Mouse (Mus musculus): ENCODE results near the gene Idh2. TPM values are rescaled to one million over a fixed set of nuclear protein-coding genes. Genes with fewer than 3 reads are reported as not detected.

Idh2 gene
- polyA plus RNA-seq, 1 experiment from 2014 or later, result 259 TPM

GRCm38 (mm10) chr7:80062083-80062826, 52.9 kb downstream of the Idh2 start:
- Histone ChIP-seq H3K36me3 (ENCODE audit: control insufficient read depth, insufficient read depth, low read length) (no peaks in the 10 kb centered on the region), H3K4me1 (replicated peaks; ENCODE audit: control insufficient read depth, insufficient read depth, low read length) (peaks cover 38% of the 10 kb centered on the region), H3K9me3 (ENCODE audit: control insufficient read depth, low read length) (no peaks in the 10 kb centered on the region), H3K9ac (ENCODE audit: low read depth, low read length) (no peak overlapping the region), H3K27ac (ENCODE audit: low read depth, low read length) (no peak overlapping the region), H3K4me2 (no peak overlapping the region), H3K27me3 (replicated peaks; ENCODE audit: control insufficient read depth, insufficient read depth, low read length) (no peaks in the 10 kb centered on the region), H3K4me3 (ENCODE audit: low read depth, low read length) (no peak overlapping the region)
- ATAC-seq (replicated peaks; ENCODE audit: low FRiP score) (no peak), DNase-seq (ENCODE audit: low spot score) (no peak)
- 87% methylated on average over 17 of the region's 17 CpGs for WGBS

DNA sequence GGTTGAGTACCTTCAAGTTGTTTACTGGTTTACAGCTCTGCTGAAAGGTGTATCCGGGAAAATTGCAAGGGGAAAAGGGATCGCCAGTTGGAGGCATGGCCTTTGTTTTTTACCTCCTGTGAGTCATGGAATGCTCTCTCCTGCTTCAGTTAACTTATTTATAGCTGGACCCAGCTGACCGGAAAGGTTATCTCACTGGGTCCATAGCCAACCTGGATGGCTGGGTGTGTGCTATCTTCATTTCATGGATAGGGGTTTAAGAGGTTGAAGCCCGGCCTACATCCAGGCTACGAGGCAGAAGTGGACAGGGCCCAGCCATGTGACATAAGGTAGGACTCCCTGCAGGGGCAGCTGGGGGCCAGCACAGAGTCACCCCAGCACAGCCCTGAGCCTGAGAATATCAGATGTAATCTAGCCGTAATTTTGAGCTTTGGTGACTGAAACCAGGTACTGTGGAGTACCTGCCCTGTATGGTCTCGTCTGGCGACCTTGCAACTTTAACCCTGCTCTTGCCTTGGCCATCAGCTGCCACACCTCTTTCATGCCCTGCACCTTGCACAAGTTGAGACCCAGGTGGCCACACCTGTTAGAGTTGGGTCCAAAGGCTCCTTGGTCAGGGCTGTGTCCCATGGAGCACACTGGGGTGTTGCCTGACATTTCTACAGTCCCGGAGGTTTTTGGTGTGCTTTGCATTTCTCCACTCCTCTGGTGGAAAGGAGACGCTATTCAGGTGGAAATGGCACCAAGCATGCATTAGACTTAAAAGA, 55.0 kb downstream of the Idh2 start:
- Histone ChIP-seq H3K36me3 (ENCODE audit: control insufficient read depth, insufficient read depth, low read length) (no peaks in the 10 kb centered on the region), H3K9ac (ENCODE audit: low read depth, low read length) (no peak overlapping the region), H3K27ac (ENCODE audit: low read depth, low read length) (no peak overlapping the region), H3K27me3 (replicated peaks; ENCODE audit: control insufficient read depth, insufficient read depth, low read length) (no peaks in the 10 kb centered on the region), H3K4me2 (no peak overlapping the region), H3K4me3 (ENCODE audit: low read depth, low read length) (no peak overlapping the region), H3K4me1 (replicated peaks; ENCODE audit: control insufficient read depth, insufficient read depth, low read length) (peaks cover 54% of the 10 kb centered on the region), H3K9me3 (ENCODE audit: control insufficient read depth, low read length) (no peaks in the 10 kb centered on the region)
- WGBS, result 73% methylated on average over 10 of the region's 10 CpGs
- no peak for ATAC-seq (replicated peaks; ENCODE audit: low FRiP score)
- DNase-seq (ENCODE audit: low spot score), result no peak

DNA sequence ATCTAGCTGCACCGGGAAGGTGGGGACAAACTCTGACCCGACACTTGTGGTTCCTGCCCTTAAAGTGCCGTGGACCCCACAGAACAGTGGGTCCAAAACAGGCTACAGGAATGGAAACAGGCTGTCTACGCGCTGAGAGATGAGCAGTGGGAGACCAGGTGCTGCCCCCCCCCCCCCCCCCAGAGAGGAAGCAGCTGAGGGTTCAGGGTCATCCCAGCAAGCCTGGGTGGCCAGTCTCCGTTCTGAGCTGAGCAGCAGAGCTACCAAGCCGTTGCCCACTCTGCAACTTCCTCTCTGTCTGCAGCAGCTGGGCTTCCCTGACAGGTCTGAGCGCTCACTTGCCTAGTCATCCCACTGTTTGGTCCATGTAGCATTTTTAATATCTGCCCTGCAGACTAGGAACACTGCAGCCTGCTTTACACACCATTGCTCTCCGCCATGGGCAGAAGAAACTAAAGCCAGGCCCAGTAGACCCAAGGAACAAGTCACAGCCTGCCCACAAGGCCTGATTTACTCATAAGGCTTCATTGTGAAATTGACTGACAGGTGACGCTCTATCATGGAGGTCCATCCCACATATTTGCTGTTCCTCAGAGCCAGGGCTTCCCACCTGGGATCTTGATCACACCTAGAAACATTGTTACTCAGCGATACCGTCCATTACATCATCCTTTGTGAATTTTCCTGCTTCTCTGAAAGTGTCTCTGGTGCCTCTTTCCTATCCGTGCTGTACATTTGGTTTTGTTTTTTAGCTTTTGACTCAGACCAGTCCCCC, 55.9 kb downstream of the Idh2 start:
- 48% methylated on average over 13 of the region's 13 CpGs for WGBS
- Histone ChIP-seq H3K9ac (ENCODE audit: low read depth, low read length) (no peak overlapping the region), H3K9me3 (ENCODE audit: control insufficient read depth, low read length) (no peaks in the 10 kb centered on the region), H3K36me3 (ENCODE audit: control insufficient read depth, insufficient read depth, low read length) (no peaks in the 10 kb centered on the region), H3K27ac (ENCODE audit: low read depth, low read length) (peak overlapping the region; percentile 77), H3K27me3 (replicated peaks; ENCODE audit: control insufficient read depth, insufficient read depth, low read length) (no peaks in the 10 kb centered on the region), H3K4me2 (peak overlapping the region; percentile 12; the same call in 1 of the 2 replicates), H3K4me3 (ENCODE audit: low read depth, low read length) (no peak overlapping the region), H3K4me1 (replicated peaks; ENCODE audit: control insufficient read depth, insufficient read depth, low read length) (peaks cover 50% of the 10 kb centered on the region)
- ATAC-seq (replicated peaks; ENCODE audit: low FRiP score) (no peak), DNase-seq (ENCODE audit: low spot score) (no peak)

DNA sequence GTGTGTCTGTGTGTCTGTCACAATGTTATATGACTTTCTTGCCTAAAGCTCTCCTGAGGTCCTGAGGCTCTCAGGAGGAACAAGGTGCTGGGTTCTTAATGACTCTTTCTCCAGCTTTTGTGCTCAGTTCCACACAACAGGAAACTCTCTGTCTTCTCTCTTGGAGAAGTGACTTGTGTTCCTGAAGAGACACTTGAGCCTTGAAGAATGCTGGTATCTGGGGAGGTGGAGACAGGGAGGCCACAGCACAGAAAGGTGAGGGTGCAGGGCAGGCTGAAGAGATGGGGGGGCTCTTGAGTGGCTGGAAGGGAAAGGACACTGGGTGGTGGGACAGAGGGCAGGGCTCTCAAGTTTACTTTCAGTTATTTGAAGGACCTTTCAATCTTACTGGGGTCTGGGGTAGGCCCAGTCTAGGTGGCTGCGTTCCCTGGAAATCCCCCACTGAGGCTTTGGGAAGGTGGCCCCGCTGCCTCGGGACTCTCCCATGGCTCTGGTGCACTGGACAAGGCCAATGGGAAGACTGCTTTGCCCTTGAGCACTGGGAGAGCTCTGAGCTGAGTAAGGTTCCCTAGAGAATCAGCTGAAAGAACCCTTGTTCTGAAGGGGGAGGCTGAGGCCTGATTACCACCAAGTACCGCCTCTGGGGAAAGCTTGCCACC, 56.7 kb downstream of the Idh2 start:
- H3K9ac ChIP-seq (ENCODE audit: low read depth, low read length), result no peak overlapping the region
- DNase-seq (ENCODE audit: low spot score), result no peak
- no peaks in the 10 kb centered on the region for H3K36me3 ChIP-seq (ENCODE audit: control insufficient read depth, insufficient read depth, low read length)
- H3K4me1 ChIP-seq (replicated peaks; ENCODE audit: control insufficient read depth, insufficient read depth, low read length), result peaks cover 46% of the 10 kb centered on the region
- no peaks in the 10 kb centered on the region for H3K9me3 ChIP-seq (ENCODE audit: control insufficient read depth, low read length)
- peak overlapping the region; percentile 12; the same call in 1 of the 2 replicates for H3K4me2 ChIP-seq
- no peak overlapping the region for H3K4me3 ChIP-seq (ENCODE audit: low read depth, low read length)
- peak overlapping the region; percentile 77 for H3K27ac ChIP-seq (ENCODE audit: low read depth, low read length)
- H3K27me3 ChIP-seq (replicated peaks; ENCODE audit: control insufficient read depth, insufficient read depth, low read length), result no peaks in the 10 kb centered on the region
- 60% methylated on average over 4 of the region's 4 CpGs for WGBS
- ATAC-seq (replicated peaks; ENCODE audit: low FRiP score), result no peak

DNA sequence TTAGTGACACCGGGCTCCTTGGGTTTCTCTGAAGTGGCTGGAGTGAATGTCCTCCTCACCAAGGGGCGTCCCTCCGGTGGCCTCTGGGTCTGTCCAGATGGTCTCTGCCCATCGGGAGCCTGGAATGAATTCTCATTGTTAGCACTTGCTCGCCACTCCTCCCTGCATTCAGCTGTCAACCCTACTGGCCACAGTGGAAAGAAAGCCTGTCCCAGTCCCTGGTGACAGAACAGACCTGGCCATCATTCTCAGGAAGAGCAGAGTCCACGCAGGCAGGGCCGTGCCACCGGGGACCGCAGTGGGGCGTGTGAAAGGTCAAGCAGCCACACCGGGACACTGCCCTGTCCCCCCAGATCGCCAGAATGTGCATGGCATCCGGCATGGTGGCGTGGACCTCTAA, 57.4 kb downstream of the Idh2 start:
- no peaks in the 10 kb centered on the region for H3K27me3 ChIP-seq (replicated peaks; ENCODE audit: control insufficient read depth, insufficient read depth, low read length)
- no peak overlapping the region for H3K9ac ChIP-seq (ENCODE audit: low read depth, low read length)
- DNase-seq (ENCODE audit: low spot score) (no peak), ATAC-seq (replicated peaks; ENCODE audit: low FRiP score) (no peak)
- WGBS, result 64% methylated on average over 14 of the region's 14 CpGs
- H3K9me3 ChIP-seq (ENCODE audit: control insufficient read depth, low read length), result no peaks in the 10 kb centered on the region
- peak overlapping the region; percentile 77 for H3K27ac ChIP-seq (ENCODE audit: low read depth, low read length)
- H3K4me1 ChIP-seq (replicated peaks; ENCODE audit: control insufficient read depth, insufficient read depth, low read length), result peaks cover 45% of the 10 kb centered on the region
- peak overlapping the region; percentile 35; the same call in 1 of the 2 replicates for H3K4me2 ChIP-seq
- no peak overlapping the region for H3K4me3 ChIP-seq (ENCODE audit: low read depth, low read length)
- no peaks in the 10 kb centered on the region for H3K36me3 ChIP-seq (ENCODE audit: control insufficient read depth, insufficient read depth, low read length)

DNA sequence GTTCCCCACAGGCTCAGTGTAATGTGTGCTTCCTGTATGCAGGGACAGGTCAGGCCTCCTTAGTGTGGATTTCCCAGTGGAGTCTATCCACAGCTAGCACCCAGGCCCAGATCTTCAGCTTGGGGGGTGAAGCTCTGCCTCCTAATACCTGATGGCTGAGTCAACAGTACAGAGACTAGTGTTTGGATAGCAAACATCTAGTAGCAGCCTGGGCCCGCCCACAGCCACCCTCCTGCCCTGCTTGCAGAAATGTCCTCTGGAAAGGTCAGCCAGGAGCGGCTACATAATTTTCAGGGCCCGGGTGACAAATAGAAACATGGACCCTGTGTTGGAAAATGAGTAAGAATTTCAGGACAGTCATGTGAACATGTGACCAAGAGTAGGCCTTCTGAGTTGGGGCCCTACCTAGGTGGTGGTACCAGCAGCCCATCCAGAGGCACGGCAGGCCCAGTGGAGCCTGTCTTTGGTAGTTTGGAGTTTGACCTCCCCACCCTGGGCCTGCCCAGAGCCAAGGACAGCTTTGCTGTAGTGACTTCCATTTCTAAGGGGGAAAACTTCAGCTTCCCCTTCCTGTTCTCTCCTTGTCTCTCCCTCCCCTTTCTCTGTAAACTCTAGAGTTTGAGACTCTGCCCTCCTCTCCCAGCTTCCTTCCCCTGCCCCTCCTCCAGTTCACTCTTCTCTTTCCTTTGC, 58.0 kb downstream of the Idh2 start:
- H3K9me3 ChIP-seq (ENCODE audit: control insufficient read depth, low read length), result no peaks in the 10 kb centered on the region
- peak; percentile 39; the same call in 1 of the 2 replicates for ATAC-seq (replicated peaks; ENCODE audit: low FRiP score)
- no peaks in the 10 kb centered on the region for H3K36me3 ChIP-seq (ENCODE audit: control insufficient read depth, insufficient read depth, low read length)
- no peak for DNase-seq (ENCODE audit: low spot score)
- peak overlapping the region; percentile 77 for H3K27ac ChIP-seq (ENCODE audit: low read depth, low read length)
- no peak overlapping the region for H3K4me3 ChIP-seq (ENCODE audit: low read depth, low read length)
- H3K27me3 ChIP-seq (replicated peaks; ENCODE audit: control insufficient read depth, insufficient read depth, low read length), result no peaks in the 10 kb centered on the region
- 52% methylated on average over 4 of the region's 4 CpGs for WGBS
- peak overlapping the region; percentile 21; the same call in 1 of the 2 replicates for H3K9ac ChIP-seq (ENCODE audit: low read depth, low read length)
- peak overlapping the region; percentile 35 for H3K4me2 ChIP-seq
- peaks cover 49% of the 10 kb centered on the region for H3K4me1 ChIP-seq (replicated peaks; ENCODE audit: control insufficient read depth, insufficient read depth, low read length)

DNA sequence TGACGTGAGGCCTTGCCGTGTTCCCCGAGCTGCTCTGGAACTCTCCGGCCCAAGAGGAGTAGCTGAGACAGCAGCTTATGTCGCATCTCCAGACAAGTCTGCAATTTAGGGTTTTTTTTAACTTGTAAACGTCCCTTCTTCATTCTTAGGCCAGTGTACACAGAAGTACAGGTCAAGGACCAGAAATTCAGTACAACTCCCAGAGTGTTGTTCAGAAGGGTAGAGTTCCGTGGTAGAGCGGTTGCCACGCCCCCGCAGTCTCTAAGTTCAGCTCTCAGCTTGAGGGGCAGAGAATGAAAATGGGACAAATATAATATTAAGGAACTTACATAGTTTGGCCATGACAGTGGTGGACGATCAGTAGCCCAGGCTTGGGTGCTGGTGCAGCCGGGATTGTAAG, 59.4 kb downstream of the Idh2 start:
- no peak overlapping the region for H3K27ac ChIP-seq (ENCODE audit: low read depth, low read length)
- ATAC-seq (replicated peaks; ENCODE audit: low FRiP score), result no peak
- no peak overlapping the region for H3K9ac ChIP-seq (ENCODE audit: low read depth, low read length)
- H3K9me3 ChIP-seq (ENCODE audit: control insufficient read depth, low read length), result no peaks in the 10 kb centered on the region
- WGBS, result 63% methylated on average over 12 of the region's 12 CpGs
- no peak overlapping the region for H3K4me2 ChIP-seq
- no peaks in the 10 kb centered on the region for H3K36me3 ChIP-seq (ENCODE audit: control insufficient read depth, insufficient read depth, low read length)
- DNase-seq (ENCODE audit: low spot score), result no peak
- H3K27me3 ChIP-seq (replicated peaks; ENCODE audit: control insufficient read depth, insufficient read depth, low read length), result no peaks in the 10 kb centered on the region
- H3K4me1 ChIP-seq (replicated peaks; ENCODE audit: control insufficient read depth, insufficient read depth, low read length), result peaks cover 54% of the 10 kb centered on the region
- H3K4me3 ChIP-seq (ENCODE audit: low read depth, low read length), result no peak overlapping the region

GRCm38 (mm10) chr7:80053147-80053546, 62.0 kb downstream of the Idh2 start:
- Histone ChIP-seq H3K4me3 (ENCODE audit: low read depth, low read length) (no peak overlapping the region), H3K9me3 (ENCODE audit: control insufficient read depth, low read length) (no peaks in the 10 kb centered on the region), H3K4me1 (replicated peaks; ENCODE audit: control insufficient read depth, insufficient read depth, low read length) (peaks cover 49% of the 10 kb centered on the region), H3K9ac (ENCODE audit: low read depth, low read length) (no peak overlapping the region), H3K27ac (ENCODE audit: low read depth, low read length) (no peak overlapping the region), H3K4me2 (no peak overlapping the region), H3K36me3 (ENCODE audit: control insufficient read depth, insufficient read depth, low read length) (no peaks in the 10 kb centered on the region), H3K27me3 (replicated peaks; ENCODE audit: control insufficient read depth, insufficient read depth, low read length) (no peaks in the 10 kb centered on the region)
- ATAC-seq (replicated peaks; ENCODE audit: low FRiP score) (no peak), DNase-seq (ENCODE audit: low spot score) (no peak)
- WGBS, result 84% methylated on average over 9 of the region's 9 CpGs

All from liver, embryonic 11.5 days (tissue).